Mouse (Mus musculus) hindbrain, embryonic 16.5 days (tissue): ENCODE data around the gene Pomt2. TPM values are rescaled to one million over a fixed set of nuclear protein-coding genes. Genes with fewer than 3 reads are reported as not detected.

Experiments
- ATAC-seq: fragments of 200-750 bp; cut with Nextera tagmentation; 2 replicates; pipeline ENCODE4 v1.8.0; 2017; ENCODE audit warnings: moderate TSS enrichment, moderate library complexity
- H3K27ac ChIP-seq: fragments of 300-500 bp; sonication (generic); 2 replicates; pipeline ENCODE4 v1.5.1; 2014; ENCODE audit warnings: low read depth, mild to moderate bottlenecking, control low read depth, low read length, moderate library complexity
- H3K27me3 ChIP-seq: fragments of 300-500 bp; sonication (generic); replicated peaks from 2 replicates; pipeline ENCODE4 v1.6.1; 2014; ENCODE audit warnings: low read length; ENCODE audit not compliant: control insufficient read depth, insufficient read depth
- H3K36me3 ChIP-seq: fragments of 300-500 bp; sonication (generic); 2 replicates; pipeline ENCODE4 v1.6.1; 2014; ENCODE audit warnings: mild to moderate bottlenecking, low read length, moderate library complexity, mixed read lengths; ENCODE audit not compliant: control insufficient read depth, insufficient read depth
- H3K4me1 ChIP-seq: fragments of 300-500 bp; sonication (generic); 2 replicates; pipeline ENCODE4 v1.6.1; 2014; ENCODE audit warnings: low read depth, low read length; ENCODE audit not compliant: control insufficient read depth, insufficient read depth
- H3K4me2 ChIP-seq: fragments of 300-500 bp; sonication (generic); 2 replicates; pipeline ENCODE4 v1.6.1; 2014; ENCODE audit warnings: mild to moderate bottlenecking, low read length, control low read depth, moderate library complexity
- H3K4me3 ChIP-seq: fragments of 300-500 bp; sonication (generic); 2 replicates; pipeline ENCODE4 v1.5.1; 2014; ENCODE audit warnings: mild to moderate bottlenecking, low read length, control low read depth, moderate library complexity
- H3K9ac ChIP-seq: fragments of 300-500 bp; sonication (generic); 2 replicates; pipeline ENCODE4 v1.6.1; 2014; ENCODE audit warnings: low read depth, mild to moderate bottlenecking, control low read depth, low read length, moderate library complexity
- H3K9me3 ChIP-seq: fragments of 300-500 bp; sonication (generic); 2 replicates; pipeline ENCODE4 v1.6.1; 2014; ENCODE audit warnings: mild to moderate bottlenecking, low read length, moderate library complexity; ENCODE audit not compliant: control insufficient read depth
- WGBS: fragments of 180-500 bp; shearing (Covaris S2); extraction: QIAGEN DNeasy Blood & Tissue Kit; methylation state at CpG from one replicate; pipeline ENCODE4 v1.1.7; 2014; 5-methylcytosine and 5-hydroxymethylcytosine counted together
- polyA plus RNA-seq: library from polyadenylated mRNA; unstranded; fragments of >200 nt; fragmentation: Nextera tagmentation; extraction: Ambion mirVana; gene quantifications from 2 replicates; pipeline ENCODE4 v1.2.1, GENCODE M21; 2015

The Pomt2 gene
- polyA plus RNA-seq = 15.2 and 16.3 TPM in 2 replicates

DNA sequence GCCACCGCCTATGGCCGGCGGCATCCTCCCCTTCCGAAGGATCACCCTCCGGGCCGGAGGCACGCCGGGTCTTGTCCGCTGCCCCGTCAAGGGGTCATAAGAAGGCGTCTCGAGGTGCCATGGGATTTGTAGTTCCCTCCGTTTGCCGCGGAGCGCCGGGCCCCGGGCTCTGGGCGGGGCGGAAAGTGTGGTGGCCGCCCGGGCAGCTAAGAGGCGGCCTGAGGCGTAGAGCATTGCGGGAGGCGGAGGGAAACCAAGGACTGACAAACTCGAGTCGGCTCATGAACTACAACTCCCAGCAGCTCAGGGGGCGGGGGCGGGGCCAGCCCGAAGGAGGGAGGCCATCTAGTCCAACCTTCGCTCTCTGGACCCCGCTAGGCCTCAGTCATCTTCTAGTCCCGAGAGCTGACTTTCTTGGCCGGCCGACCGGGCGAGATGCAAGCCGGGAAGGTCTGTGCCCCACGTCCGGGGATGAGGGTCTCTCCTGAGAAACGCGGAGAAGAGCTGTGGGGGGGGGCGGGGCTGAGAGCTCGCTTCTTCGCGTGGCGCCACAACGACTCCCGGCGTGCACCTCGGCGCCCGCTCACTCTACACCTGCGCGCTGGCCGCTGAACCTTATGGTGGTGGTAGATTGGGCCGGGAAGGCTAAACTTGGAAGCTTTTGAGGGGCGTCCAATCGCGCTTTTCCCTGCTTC lies at the start of gene Pomt2:
Pomt2 (minus strand) TSS at position 574 of the 695 bp plus-strand sequence.
- H3K27ac ChIP-seq = peak within 1 kb of the TSS; percentile 97
- H3K4me3 ChIP-seq = peak within 1 kb of the TSS; percentile 98
- no peaks in the 10 kb centered on the region for H3K27me3 ChIP-seq
- ATAC-seq = peak; percentile 97
- H3K4me1 ChIP-seq = peaks cover 13% of the 10 kb centered on the region
- no peaks in the 10 kb centered on the region; the same call in 1 of the 2 replicates for H3K9me3 ChIP-seq
- H3K4me2 ChIP-seq = peak within 1 kb of the TSS; percentile 74
- WGBS = under 1% methylated on average over 61 of the region's 61 CpGs
- peak within 1 kb of the TSS; percentile 85 for H3K9ac ChIP-seq
- no peaks in the 10 kb centered on the region for H3K36me3 ChIP-seq

GRCm38 (mm10) chr12:87196310-87196709 lies 48.5 kb upstream of the Pomt2 start:
- Histone ChIP-seq H3K27ac (no peak overlapping the region), H3K4me3 (no peak overlapping the region), H3K9me3 (no peaks in the 10 kb centered on the region), H3K9ac (no peak overlapping the region), H3K4me1 (peaks cover 11% of the 10 kb centered on the region), H3K27me3 (no peaks in the 10 kb centered on the region), H3K4me2 (no peak overlapping the region), H3K36me3 (no peaks in the 10 kb centered on the region)
- ATAC-seq = no peak

- WGBS = 79% methylated on average over 1 of the region's 1 CpGs
- H3K4me2 ChIP-seq = no peak overlapping the region
- no peaks in the 10 kb centered on the region for H3K36me3 ChIP-seq
- no peak overlapping the region for H3K4me3 ChIP-seq
- peaks cover 8% of the 10 kb centered on the region; the same call in 1 of the 2 replicates for H3K4me1 ChIP-seq
- no peak overlapping the region for H3K9ac ChIP-seq
- no peak for ATAC-seq
- H3K9me3 ChIP-seq = no peaks in the 10 kb centered on the region
- no peaks in the 10 kb centered on the region for H3K27me3 ChIP-seq
- H3K27ac ChIP-seq = no peak overlapping the region
Observed at GRCm38 (mm10) chr12:87195069-87195468, 47.3 kb upstream of the Pomt2 start.

- Histone ChIP-seq H3K9ac (no peak overlapping the region), H3K9me3 (no peaks in the 10 kb centered on the region), H3K4me2 (no peak overlapping the region), H3K27ac (no peak overlapping the region), H3K27me3 (no peaks in the 10 kb centered on the region), H3K4me1 (peaks cover 3% of the 10 kb centered on the region; the same call in 1 of the 2 replicates), H3K4me3 (no peak overlapping the region), H3K36me3 (no peaks in the 10 kb centered on the region)
- 90% methylated on average over 3 of the region's 3 CpGs for WGBS
- no peak for ATAC-seq
Observed at GRCm38 (mm10) chr12:87193008-87193407, 45.2 kb upstream of the Pomt2 start.

- Histone ChIP-seq H3K4me2 (no peak overlapping the region), H3K27ac (no peak overlapping the region), H3K36me3 (no peaks in the 10 kb centered on the region; the same call in 1 of the 2 replicates), H3K4me3 (no peak overlapping the region), H3K9ac (no peak overlapping the region), H3K27me3 (no peaks in the 10 kb centered on the region), H3K9me3 (no peaks in the 10 kb centered on the region), H3K4me1 (no peaks in the 10 kb centered on the region)
- no peak for ATAC-seq
- 92% methylated on average over 4 of the region's 4 CpGs for whole genome bisulfite sequencing
Observed at GRCm38 (mm10) chr12:87177631-87178030, 29.9 kb upstream of the Pomt2 start.

DNA sequence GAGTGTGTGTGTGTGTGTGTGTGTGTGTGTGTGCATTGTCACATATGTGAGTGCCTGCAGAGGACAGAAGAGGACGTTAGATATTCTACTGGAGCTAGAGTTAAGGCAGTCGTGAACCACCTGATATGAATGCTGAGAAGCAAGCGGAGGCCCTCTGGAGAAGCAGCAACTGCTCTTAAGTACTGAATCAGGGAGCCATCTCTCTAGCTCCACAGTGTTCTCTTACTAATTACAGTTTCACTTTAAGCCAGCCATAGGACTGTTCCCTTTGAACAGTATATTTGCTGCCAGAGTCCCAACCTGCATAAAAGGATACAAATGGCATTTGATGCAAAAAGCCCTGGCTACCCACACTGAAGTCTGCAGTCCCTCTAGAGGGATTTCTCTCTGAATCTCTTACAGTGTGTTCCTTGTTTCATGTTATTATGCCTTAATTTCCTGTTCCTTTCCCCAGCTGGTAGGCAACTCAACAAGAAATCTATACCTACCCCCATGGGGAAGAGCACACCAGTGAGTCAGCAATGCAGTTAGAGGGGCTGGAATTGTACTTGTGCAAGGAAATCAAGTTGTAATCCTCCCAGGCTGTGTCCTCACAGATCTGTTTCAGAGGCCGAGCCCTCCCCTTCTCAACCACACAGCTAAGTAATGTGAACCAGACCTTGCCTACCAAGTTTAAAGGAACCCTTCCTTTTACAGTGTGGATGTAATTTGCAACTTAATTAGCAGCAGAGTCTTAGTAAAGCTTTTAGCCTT lies 27.6 kb upstream of the Pomt2 start:
- Histone ChIP-seq H3K27ac (no peak overlapping the region), H3K27me3 (no peaks in the 10 kb centered on the region), H3K4me2 (no peak overlapping the region), H3K4me1 (no peaks in the 10 kb centered on the region), H3K36me3 (peaks cover 9% of the 10 kb centered on the region), H3K9me3 (no peaks in the 10 kb centered on the region), H3K4me3 (no peak overlapping the region), H3K9ac (no peak overlapping the region)
- ATAC-seq = peak; percentile 30; the same call in 1 of the 2 replicates
- WGBS = 74% methylated on average over 4 of the region's 4 CpGs

GRCm38 (mm10) chr12:87160815-87161214 lies 13.0 kb upstream of the Pomt2 start:
- Histone ChIP-seq H3K4me2 (no peak overlapping the region), H3K9me3 (no peaks in the 10 kb centered on the region), H3K4me1 (no peaks in the 10 kb centered on the region), H3K4me3 (no peak overlapping the region), H3K27ac (no peak overlapping the region), H3K27me3 (no peaks in the 10 kb centered on the region), H3K36me3 (peaks cover 4% of the 10 kb centered on the region; the same call in 1 of the 2 replicates), H3K9ac (no peak overlapping the region)
- no peak for ATAC-seq
- 82% methylated on average over 5 of the region's 5 CpGs for WGBS

- no peak overlapping the region for H3K9ac ChIP-seq
- no peaks in the 10 kb centered on the region for H3K9me3 ChIP-seq
- H3K4me1 ChIP-seq = no peaks in the 10 kb centered on the region
- no peak overlapping the region for H3K27ac ChIP-seq
- 81% methylated on average over 1 of the region's 1 CpGs for WGBS
- no peaks in the 10 kb centered on the region for H3K27me3 ChIP-seq
- H3K4me3 ChIP-seq = no peak overlapping the region
- no peak for ATAC-seq
- H3K4me2 ChIP-seq = no peak overlapping the region
- H3K36me3 ChIP-seq = peaks cover 4% of the 10 kb centered on the region; the same call in 1 of the 2 replicates
Observed at GRCm38 (mm10) chr12:87160310-87160709, 12.5 kb upstream of the Pomt2 start.

DNA sequence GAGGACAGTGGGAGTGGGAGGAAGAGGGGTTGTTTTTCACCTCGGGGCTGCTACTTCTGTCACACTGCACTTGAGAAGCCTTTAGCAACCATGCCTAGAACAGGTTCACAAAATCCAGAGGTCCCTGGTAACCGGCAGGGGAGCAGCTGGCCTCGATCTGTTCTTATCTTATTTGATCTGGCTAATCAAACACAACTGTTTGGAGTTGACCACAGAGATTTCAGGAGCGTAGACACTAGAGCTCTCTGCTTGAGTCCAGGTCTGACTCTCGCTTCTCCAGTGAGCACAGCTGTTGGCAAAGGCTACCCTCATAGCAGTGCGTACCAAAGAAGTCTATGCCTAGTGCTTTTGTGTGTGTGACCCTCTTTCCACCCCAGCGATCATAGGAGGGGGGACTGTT lies 10.3 kb upstream of the Pomt2 start:
- no peaks in the 10 kb centered on the region for H3K4me1 ChIP-seq
- no peak overlapping the region for H3K9ac ChIP-seq
- WGBS = 76% methylated on average over 7 of the region's 7 CpGs

More for the DNA sequence above, 10.3 kb upstream of the Pomt2 start:
- ATAC-seq = no peak
- Histone ChIP-seq H3K36me3 (0 out of 2 replicates have a peak, but pooled peaks cover 2% of the 10 kb centered on the region), H3K9me3 (no peaks in the 10 kb centered on the region), H3K27me3 (no peaks in the 10 kb centered on the region), H3K4me2 (no peak overlapping the region), H3K4me3 (no peak overlapping the region), H3K27ac (no peak overlapping the region)
